Mouse (Mus musculus) right cerebral cortex, postnatal 4 days (tissue): Measurements from ENCODE around the gene Diras1.

ENCODE experiments used
- DNase-seq: peaks from one replicate; pipeline ENCODE4 v3.0.0-alpha.2; 2022

Diras1 gene

GRCm38 (mm10) chr10:81027331-81027730 lies 1.9 kb upstream of the Diras1 start:
- DNase-seq: no peak

DNA sequence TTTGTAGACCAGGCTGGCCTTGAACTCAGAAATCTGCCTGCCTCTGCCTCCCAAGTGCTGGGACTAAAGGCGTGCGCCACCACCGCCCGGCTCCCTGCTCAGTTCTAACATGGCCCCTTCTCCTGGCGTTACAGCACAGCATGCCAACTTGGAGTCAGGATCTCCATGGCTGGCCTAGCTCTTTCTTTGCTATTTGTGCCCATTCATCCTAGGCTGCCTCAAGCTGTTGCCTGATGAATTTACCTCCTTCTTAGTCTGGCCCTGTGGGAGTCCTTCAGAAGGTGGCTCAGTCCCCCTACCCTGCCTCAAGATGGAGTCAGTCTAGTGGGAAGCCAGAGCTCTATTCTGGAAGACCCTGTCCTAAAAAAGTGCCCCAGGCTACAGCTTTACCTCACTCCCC lies 1.4 kb upstream of the Diras1 start:
- DNase-seq: no peak

DNA sequence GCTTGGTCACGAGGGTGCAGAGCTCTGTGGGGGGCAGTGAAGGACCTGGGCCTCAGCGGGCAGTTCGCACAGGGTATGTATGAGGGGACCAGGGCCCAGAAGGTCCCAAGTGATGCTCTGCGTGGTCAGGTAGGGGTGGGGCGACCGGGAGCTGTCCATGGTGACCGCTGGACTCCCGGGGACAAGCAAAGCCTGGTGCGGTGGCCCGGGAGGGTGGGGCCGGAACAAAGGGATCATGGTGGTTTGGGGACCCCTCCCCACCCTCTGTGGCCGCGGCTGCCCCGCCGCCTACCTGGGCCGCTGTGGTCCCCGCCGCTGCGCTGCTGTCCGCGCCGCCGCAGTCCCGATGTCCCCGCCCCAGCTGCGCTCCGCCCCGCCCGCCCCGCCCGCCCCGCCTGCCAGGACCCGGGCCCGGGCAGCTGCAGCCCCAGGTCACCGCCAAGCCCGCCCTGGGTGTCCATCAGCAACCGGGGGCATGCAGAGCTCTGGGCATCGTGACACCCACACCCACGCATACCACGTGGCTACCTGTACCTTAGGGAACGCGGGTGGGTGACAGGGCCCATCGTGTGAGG lies 328 bp downstream of the Diras1 start:
- DNase-seq: peak; percentile 36

GRCm38 (mm10) chr10:81024346-81024937 lies 1.0 kb downstream of the Diras1 start:
- no peak for DNase-seq

- peak; percentile 33 for DNase-seq
Measured at GRCm38 (mm10) chr10:81022744-81023143, 2.7 kb downstream of the Diras1 start.

GRCm38 (mm10) chr10:81021547-81022110 lies 3.8 kb downstream of the Diras1 start:
- DNase-seq: no peak

DNA sequence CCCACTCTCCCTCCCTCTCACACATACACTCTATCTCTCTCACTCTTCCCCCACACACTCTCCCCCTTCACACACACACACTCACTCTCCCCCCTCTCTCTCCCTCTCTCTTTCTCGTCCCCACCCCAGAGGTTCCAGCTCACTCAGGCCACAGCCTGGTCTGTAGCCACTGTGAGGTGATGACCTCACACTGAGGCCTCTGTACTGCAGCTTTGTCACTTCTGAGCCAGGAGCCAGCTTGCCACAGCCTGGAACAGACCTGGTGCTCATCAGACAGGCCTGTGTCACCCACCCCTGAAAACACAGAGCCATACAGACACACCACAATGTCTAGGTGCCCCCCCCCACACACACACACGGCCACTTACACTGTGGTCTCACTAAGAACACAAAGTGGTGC lies 5.3 kb downstream of the Diras1 start:
- DNase-seq: no peak

DNA sequence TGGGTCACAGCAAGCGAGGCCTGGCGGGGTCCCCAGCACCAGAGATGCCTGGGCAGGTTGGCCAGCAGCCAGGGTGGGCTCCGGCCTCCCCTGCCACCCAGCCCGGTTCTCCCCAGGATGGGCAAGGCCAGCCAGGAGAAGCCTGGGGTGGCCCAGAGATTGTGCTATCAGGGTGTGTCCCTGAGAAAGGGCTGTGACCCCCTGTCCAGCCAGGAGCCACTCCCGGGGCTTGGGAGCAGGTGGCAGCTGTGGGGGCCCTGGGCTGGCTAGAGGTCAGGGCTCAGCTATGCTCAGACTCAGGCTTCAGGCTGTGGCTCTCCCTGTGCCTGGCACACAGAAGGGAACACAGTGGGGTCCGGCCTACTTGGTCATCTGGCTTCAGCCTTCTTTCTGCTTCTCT lies 5.8 kb downstream of the Diras1 start:
- no peak for DNase-seq

- DNase-seq: peak; percentile 69
Measured at GRCm38 (mm10) chr10:81018326-81018725, 7.1 kb downstream of the Diras1 start.

DNA sequence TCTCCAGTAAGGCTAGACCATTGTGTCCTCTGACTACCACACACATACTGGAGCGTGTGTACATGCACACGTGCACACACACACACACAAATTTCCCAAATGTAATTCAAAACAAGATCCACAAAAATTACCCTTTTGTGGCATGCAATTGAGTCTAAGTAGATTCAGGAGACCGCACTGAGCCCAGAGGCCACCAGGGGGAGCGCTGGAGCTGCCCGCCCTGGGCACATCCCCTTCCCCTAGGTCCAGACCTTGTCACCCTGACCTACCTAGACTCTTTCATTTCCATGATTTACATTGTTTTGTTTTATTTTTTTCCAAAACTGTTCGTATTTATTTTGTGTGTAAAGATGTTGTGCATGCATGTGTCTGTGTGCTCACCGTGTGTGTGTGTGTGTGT lies 8.8 kb downstream of the Diras1 start:
- peak; percentile 62 for DNase-seq

DNA sequence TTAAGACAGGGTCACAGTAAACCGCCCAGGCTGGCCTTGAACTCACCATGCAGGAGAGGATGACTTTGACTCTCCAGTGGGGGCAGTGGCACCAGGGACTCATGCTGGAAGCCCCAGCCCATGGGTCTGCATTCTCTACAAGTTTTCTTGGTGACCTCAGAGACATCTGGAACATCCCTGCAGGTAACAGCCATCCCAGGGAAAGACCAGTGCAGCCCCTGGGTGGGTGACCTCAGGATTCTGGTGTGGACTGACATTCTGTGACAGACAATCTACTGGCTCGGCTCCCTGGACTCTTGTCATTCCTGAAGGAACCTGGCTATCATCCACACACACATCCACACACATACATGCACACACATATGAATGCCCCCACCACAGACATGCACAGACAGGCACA lies 9.8 kb downstream of the Diras1 start:
- DNase-seq: no peak

- DNase-seq: peak; percentile 97
Measured at GRCm38 (mm10) chr10:81014393-81015384, 10.8 kb downstream of the Diras1 start, which contains the start of gene Gng7. Gene Gng7 (minus strand): TSS chr10:81014945.

- peak; percentile 55 for DNase-seq
Measured at GRCm38 (mm10) chr10:81010851-81011250, 14.6 kb downstream of the Diras1 start.

- no peak for DNase-seq
Measured at GRCm38 (mm10) chr10:81007240-81007639, 18.2 kb downstream of the Diras1 start.

DNA sequence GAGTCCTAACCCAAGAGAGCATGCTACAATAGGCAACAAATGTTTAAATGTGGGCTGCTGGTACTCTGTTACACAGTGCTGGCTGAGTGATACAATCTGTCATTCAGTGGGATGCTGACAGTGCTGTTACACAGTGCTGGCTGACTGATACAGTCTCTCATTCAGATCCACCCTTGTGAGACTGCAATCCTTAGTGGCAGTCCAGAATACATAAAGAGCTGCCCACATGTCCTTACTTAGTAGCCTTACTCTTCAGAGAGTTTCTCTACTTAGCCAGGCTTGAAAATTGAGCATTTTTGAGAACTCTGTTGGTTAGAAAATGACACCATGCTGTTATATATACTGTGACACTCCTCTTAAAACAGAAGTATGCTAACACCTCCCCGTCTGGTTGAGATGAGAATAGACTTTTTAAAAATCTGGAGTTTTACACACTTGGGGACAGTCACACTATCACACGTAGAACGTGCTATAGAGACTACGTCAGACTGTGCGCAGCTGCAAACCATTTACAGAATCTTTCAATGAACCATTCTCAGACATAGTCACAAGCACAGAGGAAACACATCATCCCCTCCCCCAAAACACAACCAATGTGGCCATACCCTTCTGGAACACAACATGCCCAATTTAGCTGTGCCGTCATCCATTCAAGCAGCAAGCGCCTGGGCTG lies 19.3 kb downstream of the Diras1 start:
- DNase-seq: no peak

- peak; percentile 33 for DNase-seq
Measured at GRCm38 (mm10) chr10:81001161-81001560, 24.3 kb downstream of the Diras1 start.

- DNase-seq: no peak
Measured at GRCm38 (mm10) chr10:81000197-81001062, 25.0 kb downstream of the Diras1 start.

- peak; percentile 83 for DNase-seq
Measured at GRCm38 (mm10) chr10:80999362-81000196, 25.9 kb downstream of the Diras1 start.

DNA sequence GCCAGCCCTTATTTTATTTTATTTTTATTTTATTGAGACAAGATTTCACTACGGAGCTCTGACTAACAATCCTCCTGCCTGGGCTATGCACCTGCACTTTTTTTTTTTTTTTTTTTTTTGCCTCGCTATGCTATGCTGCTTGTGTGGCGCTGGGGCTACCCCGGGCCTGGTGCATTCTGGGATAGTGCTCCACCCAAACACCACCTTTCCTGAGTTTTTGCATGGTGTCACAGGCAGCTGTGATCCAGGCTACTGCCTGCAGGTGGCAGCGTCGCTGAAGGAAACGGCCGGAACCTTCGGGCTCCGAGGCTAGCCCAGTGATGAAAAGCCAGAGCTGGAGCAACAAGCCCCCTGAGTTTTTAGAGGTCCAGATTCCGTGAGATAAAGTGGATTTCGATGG lies 26.7 kb downstream of the Diras1 start:
- DNase-seq: peak; percentile 65

- DNase-seq: no peak
Measured at GRCm38 (mm10) chr10:80998021-80998420, 27.4 kb downstream of the Diras1 start.

GRCm38 (mm10) chr10:80997332-80997731 lies 28.1 kb downstream of the Diras1 start:
- no peak for DNase-seq
